Mouse (Mus musculus) c-Kit-positive CD71-positive TER-119-positive erythroid progenitor cells, embryonic 14.5 days (primary cell): Measurements from ENCODE around the gene Nek9.

Source experiments
- DNase-seq: peaks from one replicate; pipeline ENCODE4 v3.0.0-alpha.2; 2013; ENCODE audit warnings: low spot score

Nek9 gene

DNA sequence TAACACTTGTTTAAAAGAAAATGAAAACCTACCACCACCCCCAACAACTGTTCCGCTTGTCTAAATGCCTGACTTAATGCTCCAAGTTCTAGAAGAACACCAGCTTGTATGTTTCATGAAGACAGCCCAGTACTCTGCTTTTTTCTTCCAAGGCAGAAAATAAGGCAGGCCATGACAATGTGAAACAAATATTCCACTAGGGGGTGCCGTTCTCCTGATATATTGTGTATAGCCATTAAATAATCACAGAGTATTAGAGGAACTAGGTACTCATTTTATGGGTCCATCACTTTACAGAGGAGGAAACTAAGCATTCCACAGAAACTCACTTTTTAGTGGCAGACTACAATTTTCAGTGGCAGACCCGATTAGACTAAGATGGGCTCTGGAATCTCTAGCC, 7.2 kb upstream of the Nek9 start:
- peak; percentile 65 for DNase-seq

DNA sequence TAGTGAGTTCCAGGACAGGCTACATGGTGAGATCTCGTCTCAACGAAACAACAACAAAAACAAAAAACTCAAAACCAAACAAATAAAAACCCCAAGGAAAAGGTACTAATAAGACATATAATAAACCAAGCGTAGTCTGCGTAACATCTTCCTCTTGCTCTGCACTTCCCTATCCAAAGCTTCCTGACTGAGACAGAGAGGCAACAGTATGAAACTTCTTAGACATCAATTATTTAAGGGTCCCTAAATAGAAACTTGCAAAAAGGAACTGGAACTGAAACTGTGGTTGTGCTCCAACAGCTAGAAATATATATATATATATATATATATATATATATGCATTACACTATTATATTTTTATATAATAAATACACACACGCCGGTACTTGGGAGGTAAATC, 6.4 kb upstream of the Nek9 start:
- no peak for DNase-seq

DNA sequence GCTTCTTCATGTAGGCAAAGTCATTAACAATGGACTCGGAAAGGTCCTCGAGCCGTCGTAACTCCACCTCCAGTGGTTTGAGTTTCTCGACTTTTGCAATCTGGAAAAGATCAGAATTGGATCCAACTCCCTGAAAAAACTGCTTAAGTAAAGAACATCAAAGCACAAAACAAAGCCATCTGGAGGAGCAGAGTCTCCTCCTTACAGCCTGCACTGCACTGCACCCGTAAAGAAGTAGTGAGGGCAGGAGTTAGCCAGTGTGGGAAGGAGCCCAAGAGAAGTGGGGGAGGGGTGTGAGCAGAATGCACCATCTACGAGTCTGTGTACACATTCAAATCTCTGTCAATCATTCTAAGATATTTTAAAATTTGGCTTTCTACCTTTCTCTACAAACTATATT, 5.1 kb upstream of the Nek9 start:
- DNase-seq = no peak

DNA sequence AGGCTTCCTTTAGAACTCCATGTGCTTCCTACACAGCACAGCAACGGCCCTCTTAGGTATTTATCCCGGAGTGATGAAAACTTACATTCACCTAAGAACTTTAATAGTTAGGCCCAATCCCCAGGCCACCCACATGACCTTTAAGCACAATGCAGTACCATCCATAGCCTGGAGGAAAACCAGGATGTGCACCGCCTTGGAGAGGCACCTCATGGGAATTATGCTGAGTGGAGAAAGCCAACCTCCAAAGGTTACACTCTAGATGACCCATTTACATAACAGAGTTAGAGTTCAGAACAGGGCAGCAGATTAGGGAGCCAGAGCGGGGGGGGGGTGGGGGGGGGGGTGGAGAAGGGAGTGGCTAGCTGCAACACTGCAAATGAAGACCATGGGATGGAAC, 3.1 kb upstream of the Nek9 start:
- no peak for DNase-seq

DNA sequence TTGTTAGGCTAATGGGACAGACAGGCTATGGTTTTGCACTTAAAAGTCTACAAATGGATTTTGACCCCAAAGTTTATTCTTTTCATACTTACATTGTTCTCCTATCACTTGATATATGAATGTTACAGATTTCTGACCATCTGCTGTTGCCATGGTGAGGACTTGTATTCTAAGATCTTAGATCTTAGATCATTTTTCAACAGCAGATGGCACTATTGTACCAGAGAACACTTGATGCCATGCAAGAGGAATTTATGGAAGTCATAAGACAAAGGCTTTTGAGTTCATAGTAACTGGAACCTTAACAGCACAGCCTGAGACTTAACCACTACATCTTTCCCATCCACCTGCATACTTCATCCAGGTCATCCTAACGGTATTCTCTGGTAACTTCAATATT, 2.0 kb upstream of the Nek9 start:
- peak; percentile 63 for DNase-seq

- DNase-seq = peak; percentile 34
These were observed 785 bp upstream of the Nek9 start for GRCm38 (mm10) chr12:85339947-85340346.

GRCm38 (mm10) chr12:85338815-85339214, 347 bp downstream of the Nek9 start:
- no peak for DNase-seq

DNA sequence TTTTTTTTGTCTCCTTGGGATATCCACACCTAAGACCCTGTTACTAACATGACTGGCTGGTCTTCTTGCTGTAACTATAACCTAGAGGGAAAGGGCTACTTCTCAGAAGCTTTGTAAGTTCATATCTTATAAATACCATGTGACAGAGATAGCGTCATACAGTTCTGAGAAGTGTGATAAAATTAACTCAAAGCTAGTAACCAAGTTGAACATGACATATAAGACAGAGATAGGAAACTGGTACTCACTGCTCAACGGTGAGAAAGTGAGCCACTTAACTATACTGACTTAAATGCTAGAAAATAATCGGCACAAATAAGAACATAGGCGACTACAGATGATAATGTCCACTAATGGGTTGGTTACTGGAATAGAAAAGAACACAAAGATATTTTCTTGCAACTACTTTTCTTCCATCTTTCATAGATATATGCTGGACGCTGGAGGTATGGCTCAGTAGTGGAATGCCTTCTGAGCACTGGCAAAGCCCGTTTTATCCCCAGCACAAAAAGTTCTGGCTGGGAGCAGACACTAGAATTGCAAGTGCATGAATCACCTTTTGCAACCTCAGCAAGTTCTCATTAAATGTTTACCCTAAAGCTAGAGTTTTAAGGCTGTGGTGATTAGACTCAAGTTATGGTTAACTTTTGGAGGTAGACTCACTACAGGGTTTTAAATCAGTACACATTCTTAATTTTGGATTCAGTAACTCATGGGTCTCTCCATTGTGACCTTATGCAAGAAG, 1.4 kb downstream of the Nek9 start:
- DNase-seq = peak; percentile 62

- DNase-seq = no peak
These were observed 9.0 kb downstream of the Nek9 start for GRCm38 (mm10) chr12:85330153-85330552.

- no peak for DNase-seq
These were observed 30.5 kb downstream of the Nek9 start for GRCm38 (mm10) chr12:85308651-85309050.

DNA sequence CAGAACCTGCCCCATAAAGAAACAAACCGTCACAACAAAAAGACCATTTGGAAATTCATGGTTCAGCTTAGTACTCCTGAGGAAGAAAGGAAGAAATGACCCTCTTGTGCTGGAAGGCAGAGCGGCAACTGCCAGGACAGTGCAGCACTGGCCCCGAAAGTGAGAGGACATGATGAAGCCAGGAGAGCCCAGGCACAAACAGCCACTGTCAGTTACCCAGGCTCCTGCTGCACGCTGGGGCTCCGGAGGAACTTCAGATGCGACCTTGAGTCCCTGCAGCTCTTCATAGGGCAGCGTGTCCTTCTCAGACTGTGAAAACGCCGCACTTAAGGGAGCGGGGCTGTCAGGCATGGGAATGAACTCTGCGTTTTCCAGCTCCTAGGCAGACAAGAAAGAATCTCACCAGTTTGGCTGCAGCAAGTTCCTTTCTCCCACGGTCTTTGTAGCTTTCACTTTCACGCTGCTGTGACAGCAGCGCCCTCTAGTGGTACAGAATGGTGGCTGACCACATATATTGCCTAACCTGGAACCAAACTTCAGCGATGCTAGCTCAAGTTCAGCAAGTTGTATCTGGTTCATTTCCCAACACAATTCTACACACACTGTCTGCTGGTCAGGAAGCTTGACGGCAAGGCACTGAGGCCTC, 33.8 kb downstream of the Nek9 start:
- peak; percentile 81 for DNase-seq

GRCm38 (mm10) chr12:85304725-85305124, 34.4 kb downstream of the Nek9 start:
- no peak for DNase-seq

DNA sequence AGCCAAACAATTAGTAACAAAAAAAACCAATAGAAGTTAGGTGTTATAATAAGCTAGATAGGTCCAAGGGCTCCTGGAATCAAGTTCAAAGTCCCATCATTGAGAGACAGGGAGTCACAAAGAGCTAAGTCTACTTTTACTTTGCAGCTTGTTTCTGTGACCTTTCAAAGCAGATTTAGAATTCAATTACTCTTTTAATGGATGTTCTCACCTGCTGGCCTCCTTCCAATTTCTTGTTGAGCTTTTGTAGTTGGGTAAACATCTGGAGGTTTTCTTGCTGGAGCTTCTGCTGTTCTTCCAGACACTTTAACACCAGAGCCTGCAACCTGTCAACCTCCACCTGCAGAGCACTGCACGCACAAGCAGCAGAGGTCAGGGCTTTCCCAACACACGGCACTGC, 35.9 kb downstream of the Nek9 start:
- no peak for DNase-seq

- DNase-seq = no peak
These were observed 40.4 kb downstream of the Nek9 start for GRCm38 (mm10) chr12:85298835-85299180.

DNA sequence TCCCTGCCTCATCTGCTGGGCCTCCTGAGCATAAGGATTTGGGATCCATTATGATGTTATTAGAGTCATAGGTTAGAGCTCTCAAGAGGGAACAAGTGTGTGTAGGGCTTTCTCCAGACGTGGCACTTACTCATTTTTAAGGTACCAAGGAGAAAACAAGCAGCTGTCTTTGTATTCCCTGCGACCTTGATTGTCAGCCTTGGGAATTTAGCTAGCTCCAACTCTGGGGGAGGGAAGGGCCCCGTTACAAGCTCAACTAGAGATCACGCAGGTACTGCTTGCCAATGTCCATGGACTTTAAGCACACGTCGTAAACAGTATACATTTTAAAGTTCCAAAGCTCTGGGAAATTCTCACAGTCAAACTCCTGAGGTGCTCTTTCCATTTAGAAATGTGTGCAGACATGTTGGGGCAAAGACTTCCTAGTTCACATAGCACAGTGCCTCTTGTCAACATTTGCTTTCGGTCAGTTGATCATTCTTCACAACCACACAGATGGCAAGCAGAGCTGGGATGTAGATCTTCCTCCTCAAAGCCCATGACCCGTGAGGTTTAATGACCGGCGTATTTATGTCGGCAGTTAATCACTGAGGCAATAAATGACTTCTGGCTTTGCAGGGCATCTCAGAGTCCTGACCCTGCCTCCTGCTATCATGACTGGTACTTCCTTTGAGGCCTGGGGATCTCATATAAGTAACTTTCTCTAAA, 40.9 kb downstream of the Nek9 start:
- no peak for DNase-seq

GRCm38 (mm10) chr12:85297345-85297997, 41.7 kb downstream of the Nek9 start:
- no peak for DNase-seq

- DNase-seq = no peak
These were observed 42.2 kb downstream of the Nek9 start for GRCm38 (mm10) chr12:85296915-85297314.

DNA sequence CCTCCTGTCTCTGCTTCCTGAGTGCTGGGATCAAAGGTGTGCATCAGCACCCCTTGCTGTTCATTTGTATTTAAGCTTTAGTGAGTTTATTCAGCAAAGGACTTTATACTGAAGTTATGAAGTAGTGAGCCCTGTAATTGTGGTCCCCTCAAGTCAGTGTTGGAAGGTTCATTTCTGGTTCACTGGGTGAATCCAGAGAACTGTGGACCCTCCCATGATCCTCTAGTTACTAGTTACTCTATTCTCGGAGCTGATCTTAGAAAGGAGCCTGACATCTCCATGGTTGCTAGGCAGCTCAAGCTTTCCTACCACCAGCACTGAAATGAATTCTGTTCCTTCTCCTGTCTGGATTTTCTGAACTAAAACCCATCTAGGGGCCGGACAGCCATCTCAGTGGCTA, 43.7 kb downstream of the Nek9 start:
- DNase-seq = no peak

DNA sequence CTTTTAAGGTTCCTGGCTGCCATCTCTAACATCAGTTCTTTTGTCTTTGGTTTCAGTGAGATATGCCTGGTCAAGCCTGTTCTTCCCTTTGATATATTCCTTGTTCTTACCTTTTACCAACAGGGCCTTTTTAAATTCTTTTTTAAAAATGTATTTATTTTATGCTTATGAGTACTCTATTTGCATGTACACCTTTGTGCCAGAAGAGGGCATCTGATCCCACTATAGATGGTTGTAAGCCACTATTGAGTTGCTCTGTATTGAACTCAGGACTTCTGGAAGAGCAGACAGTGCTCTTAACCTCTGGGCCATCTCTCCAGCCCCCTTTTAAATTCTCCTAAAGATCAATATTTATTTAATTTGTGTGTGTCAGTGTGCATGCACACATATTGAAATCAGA, 46.3 kb downstream of the Nek9 start:
- DNase-seq = no peak

DNA sequence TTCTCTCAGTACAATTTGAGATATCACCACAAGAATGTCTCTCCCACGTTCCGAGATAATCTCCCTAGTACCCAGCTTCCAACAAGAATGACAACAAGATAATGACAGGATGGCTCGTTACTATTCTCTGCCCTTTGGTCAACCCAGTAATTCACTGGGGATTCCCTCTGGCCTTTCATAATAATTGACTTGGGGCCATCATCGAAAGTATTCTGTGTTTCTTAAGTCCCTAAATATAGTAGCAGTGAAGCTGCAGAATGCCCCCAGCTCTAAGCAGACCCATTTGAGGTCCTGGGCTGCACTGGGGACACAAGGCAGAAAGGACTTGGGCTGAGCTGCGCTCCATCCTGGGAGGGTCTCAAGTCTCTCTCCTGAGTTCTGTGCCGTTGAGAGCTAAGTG, 46.9 kb downstream of the Nek9 start:
- DNase-seq = no peak

GRCm38 (mm10) chr12:85291541-85291940, 47.6 kb downstream of the Nek9 start:
- no peak for DNase-seq

- DNase-seq = no peak
These were observed 48.5 kb downstream of the Nek9 start for GRCm38 (mm10) chr12:85290633-85291032.
